Mouse (Mus musculus): ENCODE measurements at regions not wholly inside any gene's neighbourhood (a gene's known extent, or its start where the extent isn't known, plus 50 kb on each side); places are given as distances from the start of the nearest gene placed in this dataset.

GRCm38 (mm10) chr3:21819030-21819429 is 257.4 kb upstream of the Tbl1xr1 start:
- no peak for DNase-seq (ENCODE audit: low read depth, low spot score)
- no peak overlapping the region for H3K4me3 ChIP-seq (ENCODE audit: insufficient read depth in 1 of 2, low read depth in 1 of 2, low read length in 2 of 2, poor library complexity in 1 of 2, severe bottlenecking in 1 of 2)
- no peaks in the 10 kb centered on the region for H3K36me3 ChIP-seq (ENCODE audit: control insufficient read depth, insufficient read depth, low read length, poor library complexity, severe bottlenecking)
- no peak overlapping the region for H3K27ac ChIP-seq (ENCODE audit: insufficient read depth, low read depth, low read length, poor library complexity, severe bottlenecking)
- no peak for TF ChIP-seq CHD2 (IDR thresholded peaks at IDR 0.05; ENCODE audit: low read depth, low read length)
- no peak for TF ChIP-seq MAFK (IDR thresholded peaks at IDR 0.05; ENCODE audit: insufficient read depth, low read depth, low read length)
- TF ChIP-seq ZNF384 (IDR thresholded peaks at IDR 0.05; ENCODE audit: low read depth, low read length) = no peak
- no peak for TF ChIP-seq HCFC1 (IDR thresholded peaks at IDR 0.05; ENCODE audit: borderline replicate concordance, insufficient read depth, low read length)
- TF ChIP-seq ZC3H11A (IDR thresholded peaks at IDR 0.05; ENCODE audit: borderline replicate concordance, low read depth, low read length) = no peak
- H3K4me1 ChIP-seq (ENCODE audit: control insufficient read depth in 2 of 2, insufficient read depth in 2 of 2, low read length in 2 of 2, poor library complexity in 1 of 2) = no peaks in the 10 kb centered on the region
- H3K9ac ChIP-seq (ENCODE audit: insufficient read depth, low read depth, low read length, poor library complexity, severe bottlenecking) = no peak overlapping the region
- in situ Hi-C loops (cut with MboI; ENCODE audit: low sequenced_read_pairs in 2 of 2, unreplicated experiment in 2 of 2) = no loop called here
- no peaks in the 10 kb centered on the region for H3K9me3 ChIP-seq (ENCODE audit: control insufficient read depth, insufficient read depth, low read depth, low read length)

GRCm38 (mm10) chr3:21820051-21820598 is 256.3 kb upstream of the Tbl1xr1 start:
- DNase-seq (ENCODE audit: low read depth, low spot score) = no peak
- TF ChIP-seq MAFK (IDR thresholded peaks at IDR 0.05; ENCODE audit: insufficient read depth, low read depth, low read length) = no peak
- no peak for TF ChIP-seq HCFC1 (IDR thresholded peaks at IDR 0.05; ENCODE audit: borderline replicate concordance, insufficient read depth, low read length)
- no peak for TF ChIP-seq CHD2 (IDR thresholded peaks at IDR 0.05; ENCODE audit: low read depth, low read length)
- no peak for TF ChIP-seq ZNF384 (IDR thresholded peaks at IDR 0.05; ENCODE audit: low read depth, low read length)
- TF ChIP-seq ZC3H11A (IDR thresholded peaks at IDR 0.05; ENCODE audit: borderline replicate concordance, low read depth, low read length) = no peak
- no peaks in the 10 kb centered on the region for H3K9me3 ChIP-seq (ENCODE audit: control insufficient read depth, insufficient read depth, low read depth, low read length)

GRCm38 (mm10) chr3:21822675-21823074 is 253.8 kb upstream of the Tbl1xr1 start:
- Histone ChIP-seq H3K4me3 (ENCODE audit: insufficient read depth in 1 of 2, low read depth in 1 of 2, low read length in 2 of 2, poor library complexity in 1 of 2, severe bottlenecking in 1 of 2) (no peak overlapping the region), H3K9ac (ENCODE audit: insufficient read depth, low read depth, low read length, poor library complexity, severe bottlenecking) (no peak overlapping the region), H3K36me3 (ENCODE audit: control insufficient read depth, insufficient read depth, low read length, poor library complexity, severe bottlenecking) (no peaks in the 10 kb centered on the region), H3K27ac (ENCODE audit: insufficient read depth, low read depth, low read length, poor library complexity, severe bottlenecking) (no peak overlapping the region), H3K9me3 (ENCODE audit: control insufficient read depth, insufficient read depth, low read depth, low read length) (no peaks in the 10 kb centered on the region), H3K4me1 (ENCODE audit: control insufficient read depth in 2 of 2, insufficient read depth in 2 of 2, low read length in 2 of 2, poor library complexity in 1 of 2) (peaks cover 0 to 2% of the 10 kb centered on the region in 2 experiments; a peak in 1 of 4 replicates)
- TF ChIP-seq ZNF384 (IDR thresholded peaks at IDR 0.05; ENCODE audit: low read depth, low read length) = no peak
- TF ChIP-seq HCFC1 (IDR thresholded peaks at IDR 0.05; ENCODE audit: borderline replicate concordance, insufficient read depth, low read length) = no peak
- no peak for TF ChIP-seq ZC3H11A (IDR thresholded peaks at IDR 0.05; ENCODE audit: borderline replicate concordance, low read depth, low read length)
- TF ChIP-seq CHD2 (IDR thresholded peaks at IDR 0.05; ENCODE audit: low read depth, low read length) = no peak
- TF ChIP-seq MAFK (IDR thresholded peaks at IDR 0.05; ENCODE audit: insufficient read depth, low read depth, low read length) = no peak
- DNase-seq (ENCODE audit: low read depth, low spot score) = no peak
- in situ Hi-C loops (cut with MboI; ENCODE audit: low sequenced_read_pairs in 2 of 2, unreplicated experiment in 2 of 2) = no loop called here

More at GRCm38 (mm10) chr3:21820051-21820598, 256.3 kb upstream of the Tbl1xr1 start:
- H3K36me3 ChIP-seq (ENCODE audit: control insufficient read depth, insufficient read depth, low read length, poor library complexity, severe bottlenecking) = no peaks in the 10 kb centered on the region
- peaks cover 0 to 2% of the 10 kb centered on the region in 2 experiments; a peak in 1 of 4 replicates for H3K4me1 ChIP-seq (ENCODE audit: control insufficient read depth in 2 of 2, insufficient read depth in 2 of 2, low read length in 2 of 2, poor library complexity in 1 of 2)
- H3K4me3 ChIP-seq (ENCODE audit: insufficient read depth in 1 of 2, low read depth in 1 of 2, low read length in 2 of 2, poor library complexity in 1 of 2, severe bottlenecking in 1 of 2) = no peak overlapping the region
- in situ Hi-C loops (cut with MboI; ENCODE audit: low sequenced_read_pairs in 2 of 2, unreplicated experiment in 2 of 2) = no loop called here
- H3K27ac ChIP-seq (ENCODE audit: insufficient read depth, low read depth, low read length, poor library complexity, severe bottlenecking) = no peak overlapping the region
- no peak overlapping the region for H3K9ac ChIP-seq (ENCODE audit: insufficient read depth, low read depth, low read length, poor library complexity, severe bottlenecking)

- Histone ChIP-seq H3K9me3 (ENCODE audit: control insufficient read depth, insufficient read depth, low read depth, low read length) (no peaks in the 10 kb centered on the region), H3K4me3 (ENCODE audit: insufficient read depth in 1 of 2, low read depth in 1 of 2, low read length in 2 of 2, poor library complexity in 1 of 2, severe bottlenecking in 1 of 2) (no peak overlapping the region), H3K4me1 (ENCODE audit: control insufficient read depth in 2 of 2, insufficient read depth in 2 of 2, low read length in 2 of 2, poor library complexity in 1 of 2) (peaks cover 0 to 2% of the 10 kb centered on the region in 2 experiments; a peak in 1 of 4 replicates), H3K36me3 (ENCODE audit: control insufficient read depth, insufficient read depth, low read length, poor library complexity, severe bottlenecking) (no peaks in the 10 kb centered on the region), H3K27ac (ENCODE audit: insufficient read depth, low read depth, low read length, poor library complexity, severe bottlenecking) (no peak overlapping the region), H3K9ac (ENCODE audit: insufficient read depth, low read depth, low read length, poor library complexity, severe bottlenecking) (no peak overlapping the region)
- no peak for DNase-seq (ENCODE audit: low read depth, low spot score)
- in situ Hi-C loops (cut with MboI; ENCODE audit: low sequenced_read_pairs in 2 of 2, unreplicated experiment in 2 of 2) = no loop called here
- TF ChIP-seq MAFK (IDR thresholded peaks at IDR 0.05; ENCODE audit: insufficient read depth, low read depth, low read length) = no peak
- TF ChIP-seq HCFC1 (IDR thresholded peaks at IDR 0.05; ENCODE audit: borderline replicate concordance, insufficient read depth, low read length) = no peak
- TF ChIP-seq ZC3H11A (IDR thresholded peaks at IDR 0.05; ENCODE audit: borderline replicate concordance, low read depth, low read length) = no peak
- TF ChIP-seq ZNF384 (IDR thresholded peaks at IDR 0.05; ENCODE audit: low read depth, low read length) = no peak
- TF ChIP-seq CHD2 (IDR thresholded peaks at IDR 0.05; ENCODE audit: low read depth, low read length) = no peak
Measured at GRCm38 (mm10) chr3:21823331-21823730, 253.1 kb upstream of the Tbl1xr1 start.

All from ES-E14 (cell line).